Mouse (Mus musculus): ENCODE measurements around the gene Snx1.
A peak's percentile ranks its signal among the peaks of the same experiment; 100 is the strongest.

Snx1 gene

GRCm38 (mm10) chr9:66126456-66127192 lies at the start of gene Snx1, which contains the start of gene Ciao2a:
TSS of gene Snx1 (minus strand) at chr9:66126587.
TSS of gene Ciao2a (plus strand) at chr9:66126611.
- peak; percentile 95 to 98 for DNase-seq (ENCODE audit: inconsistent age in 2 of 2, low spot score in 1 of 2)

- DNase-seq (ENCODE audit: inconsistent age in 2 of 2, low spot score in 1 of 2): no peak
These were observed 48.6 kb upstream of the Snx1 start for GRCm38 (mm10) chr9:66174985-66175384.

DNA sequence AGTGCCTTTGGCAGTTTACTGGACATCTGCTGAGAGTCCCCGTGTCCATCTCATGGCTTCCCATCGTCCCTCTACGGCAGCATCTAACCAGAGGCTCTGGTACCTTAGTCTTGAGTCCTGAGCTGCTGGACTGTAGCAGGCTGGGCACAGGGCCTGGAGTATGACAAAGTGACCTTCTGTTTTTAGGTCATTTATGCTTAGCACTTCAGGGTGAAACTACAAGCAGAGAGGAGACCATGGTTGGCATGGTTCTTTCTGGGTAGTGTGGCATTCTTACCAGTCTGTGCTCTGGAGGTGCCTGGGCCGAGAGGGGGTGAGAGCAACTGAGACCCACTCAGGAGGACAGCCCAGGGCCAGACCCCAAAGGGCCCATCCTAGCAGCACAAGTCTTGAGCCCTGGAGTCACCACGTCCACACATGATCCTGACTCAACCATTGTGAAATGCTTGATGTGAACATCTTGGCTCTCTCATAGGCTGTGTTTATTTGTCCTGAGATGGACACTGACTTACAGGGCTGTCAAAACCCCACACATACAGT lies 47.0 kb upstream of the Snx1 start:
- peak in 1 of 2 experiments; percentile 65 for DNase-seq (ENCODE audit: inconsistent age in 2 of 2, low spot score in 1 of 2)

- DNase-seq (ENCODE audit: inconsistent age in 2 of 2, low spot score in 1 of 2): no peak
These were observed 45.0 kb upstream of the Snx1 start for GRCm38 (mm10) chr9:66171275-66171921.

DNA sequence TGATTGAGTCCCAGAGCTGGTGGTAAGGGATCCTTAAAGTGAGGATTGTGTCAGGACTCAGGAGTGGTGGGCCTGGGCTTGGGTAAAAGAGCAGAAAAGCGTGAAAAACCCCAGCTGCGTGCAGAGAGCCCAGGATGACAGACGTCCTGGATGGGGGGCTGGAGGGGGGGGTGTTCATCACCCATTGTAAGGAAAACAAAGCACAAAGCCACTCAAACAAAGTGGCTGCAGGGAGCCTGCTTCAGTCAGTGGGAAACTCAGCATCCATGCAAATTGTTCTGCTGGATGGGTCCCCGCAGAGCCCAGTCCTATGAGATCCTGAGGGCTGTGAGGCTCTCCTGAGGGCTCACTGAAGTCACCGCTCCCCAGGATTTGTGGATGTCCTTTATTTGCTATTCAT lies 44.1 kb upstream of the Snx1 start:
- no peak for DNase-seq (ENCODE audit: inconsistent age in 2 of 2, low spot score in 1 of 2)

DNA sequence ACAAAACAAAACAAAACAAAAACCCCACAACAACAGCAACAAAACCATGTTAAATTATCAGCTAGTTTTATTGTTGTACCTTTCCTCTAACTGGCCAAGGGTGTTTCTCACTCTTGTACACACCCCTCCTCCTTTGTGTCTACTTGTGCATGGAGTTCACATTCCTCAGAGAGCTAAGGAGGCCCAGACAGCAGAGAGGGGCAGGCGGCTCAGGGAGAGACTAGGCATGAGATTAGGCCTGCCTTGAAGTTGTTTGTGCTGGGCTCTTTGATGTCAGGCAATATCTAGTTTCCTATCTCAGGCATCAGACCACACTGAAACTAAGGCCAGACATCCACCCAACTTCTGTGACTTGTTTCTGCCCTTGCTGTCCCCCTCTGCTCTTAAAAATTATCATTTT lies 41.8 kb upstream of the Snx1 start:
- no peak for DNase-seq (ENCODE audit: inconsistent age in 2 of 2, low spot score in 1 of 2)

DNA sequence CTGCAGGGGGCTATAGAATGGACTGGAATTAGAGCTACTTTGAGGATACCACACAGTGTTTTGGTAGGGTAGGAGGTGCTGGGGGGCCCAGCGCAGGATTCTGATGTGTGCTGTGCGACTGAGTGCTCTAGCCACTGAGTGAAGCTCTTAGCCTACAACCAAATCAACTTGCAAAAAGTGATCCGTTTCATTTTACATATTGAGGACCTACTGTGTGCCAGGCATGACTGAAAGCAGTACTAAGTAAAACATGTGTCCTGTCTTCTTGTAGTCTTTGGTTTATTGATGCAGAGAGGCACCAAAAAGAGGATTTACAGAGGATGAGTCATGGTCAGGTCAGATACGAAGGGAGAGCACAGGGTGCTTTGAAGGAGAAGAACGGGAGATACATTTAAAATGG lies 40.8 kb upstream of the Snx1 start:
- DNase-seq (ENCODE audit: inconsistent age in 2 of 2, low spot score in 1 of 2): no peak

DNA sequence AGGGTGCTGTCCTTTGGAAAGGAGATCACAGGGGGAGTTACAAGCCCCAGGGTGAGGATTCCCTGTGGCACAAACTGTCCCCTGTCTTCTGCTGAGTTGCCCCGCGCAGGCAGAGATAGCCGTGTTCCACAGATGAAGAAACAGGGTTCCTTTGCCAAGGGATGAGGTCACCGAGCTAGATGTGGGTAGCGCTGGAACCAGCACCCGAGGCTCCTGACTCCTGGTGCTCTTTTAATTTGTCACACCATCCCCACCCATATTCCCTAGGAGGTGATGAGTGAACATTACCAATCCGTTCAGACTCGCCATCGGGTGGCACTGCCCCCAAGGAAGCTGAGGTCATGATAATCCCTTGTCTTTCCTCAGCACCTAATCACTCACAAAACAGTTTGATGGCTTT lies 36.6 kb upstream of the Snx1 start:
- peak; percentile 57 to 66 for DNase-seq (ENCODE audit: inconsistent age in 2 of 2, low spot score in 1 of 2)

GRCm38 (mm10) chr9:66160155-66160554 lies 33.8 kb upstream of the Snx1 start:
- no peak for DNase-seq (ENCODE audit: inconsistent age in 2 of 2, low spot score in 1 of 2)

GRCm38 (mm10) chr9:66158885-66159430 lies 32.6 kb upstream of the Snx1 start:
- DNase-seq (ENCODE audit: inconsistent age in 2 of 2, low spot score in 1 of 2): no peak

DNA sequence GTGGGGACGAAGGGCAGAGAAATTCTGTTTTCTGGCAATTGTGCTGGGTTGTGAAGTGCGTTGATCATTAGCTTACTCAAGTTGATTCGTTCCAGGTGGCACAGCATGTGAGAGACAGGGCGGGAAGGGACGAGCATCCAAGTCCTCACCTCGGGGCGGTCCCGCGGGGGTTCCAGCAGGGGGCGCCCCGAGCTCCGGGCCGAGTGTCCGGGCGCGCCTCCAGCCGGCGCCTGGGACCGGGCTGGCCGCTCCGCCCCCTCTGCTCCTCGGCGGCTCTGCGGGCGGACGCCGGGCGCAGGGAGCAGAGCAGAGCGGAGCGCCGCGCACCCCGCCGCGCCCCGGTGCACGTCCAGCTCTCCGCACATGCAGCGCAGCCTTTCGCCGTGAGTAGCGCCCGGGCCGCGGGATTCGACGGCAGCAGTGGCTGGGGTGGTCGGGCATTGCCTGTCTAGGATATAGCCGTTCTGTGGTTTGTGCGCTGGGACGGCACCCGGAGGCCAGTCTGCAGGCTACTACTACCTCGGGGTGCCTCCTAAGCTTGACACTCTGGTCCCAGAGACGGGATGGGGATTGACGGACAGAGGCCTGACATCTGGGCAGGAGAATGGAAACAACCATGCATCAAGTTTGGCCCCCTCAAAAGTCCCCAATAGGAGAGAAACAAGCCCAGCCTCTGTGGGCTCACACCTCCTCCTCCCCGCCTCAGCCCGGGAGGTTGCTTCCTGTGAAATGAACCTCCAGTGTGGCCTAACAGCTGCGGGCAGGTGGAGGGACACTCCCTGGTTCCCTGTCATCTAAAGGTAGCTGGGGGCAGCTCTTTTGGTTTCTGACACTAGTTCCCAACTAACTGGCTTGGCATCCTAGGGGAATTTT lies 31.8 kb upstream of the Snx1 start, which contains the start of gene Dapk2:
Gene Dapk2, plus strand, starts transcription at position 266 of the 873 bp plus-strand sequence.
- DNase-seq (ENCODE audit: inconsistent age in 2 of 2, low spot score in 1 of 2): peak; percentile 88 to 95

- DNase-seq (ENCODE audit: inconsistent age in 2 of 2, low spot score in 1 of 2): no peak
These were observed 29.1 kb upstream of the Snx1 start for GRCm38 (mm10) chr9:66155534-66155933.

GRCm38 (mm10) chr9:66154013-66154412 lies 27.6 kb upstream of the Snx1 start:
- no peak for DNase-seq (ENCODE audit: inconsistent age in 2 of 2, low spot score in 1 of 2)

- DNase-seq (ENCODE audit: inconsistent age in 2 of 2, low spot score in 1 of 2): no peak
These were observed 27.2 kb upstream of the Snx1 start for GRCm38 (mm10) chr9:66153594-66153993.

DNA sequence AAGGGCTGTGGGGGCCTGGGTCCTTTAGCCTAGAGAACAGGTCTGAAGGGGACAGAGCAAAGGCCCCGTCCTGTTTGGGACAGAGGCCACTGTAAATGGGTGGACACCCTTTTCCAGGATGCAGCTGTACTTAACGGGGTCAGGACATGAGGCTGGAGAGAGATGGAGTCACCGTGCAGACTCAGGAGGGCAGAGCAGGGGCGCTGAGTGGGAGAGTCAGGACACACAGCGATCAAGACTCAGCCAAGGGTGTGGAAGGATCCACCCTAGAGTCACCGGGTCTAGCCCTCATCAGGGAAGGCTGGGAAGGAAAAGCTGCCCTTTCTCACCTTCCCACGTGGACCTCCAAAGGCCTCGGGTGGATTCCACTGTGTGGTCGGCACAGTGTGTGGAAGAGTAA lies 25.6 kb upstream of the Snx1 start:
- no peak for DNase-seq (ENCODE audit: inconsistent age in 2 of 2, low spot score in 1 of 2)

GRCm38 (mm10) chr9:66146141-66146540 lies 19.8 kb upstream of the Snx1 start:
- DNase-seq (ENCODE audit: inconsistent age in 2 of 2, low spot score in 1 of 2): no peak

GRCm38 (mm10) chr9:66144248-66144647 lies 17.9 kb upstream of the Snx1 start:
- DNase-seq (ENCODE audit: inconsistent age in 2 of 2, low spot score in 1 of 2): peak; percentile 65 to 91

GRCm38 (mm10) chr9:66142265-66142664 lies 15.9 kb upstream of the Snx1 start:
- DNase-seq (ENCODE audit: inconsistent age in 2 of 2, low spot score in 1 of 2): no peak

- peak; percentile 82 to 87 for DNase-seq (ENCODE audit: inconsistent age in 2 of 2, low spot score in 1 of 2)
These were observed 11.8 kb upstream of the Snx1 start for GRCm38 (mm10) chr9:66138193-66138592.

DNA sequence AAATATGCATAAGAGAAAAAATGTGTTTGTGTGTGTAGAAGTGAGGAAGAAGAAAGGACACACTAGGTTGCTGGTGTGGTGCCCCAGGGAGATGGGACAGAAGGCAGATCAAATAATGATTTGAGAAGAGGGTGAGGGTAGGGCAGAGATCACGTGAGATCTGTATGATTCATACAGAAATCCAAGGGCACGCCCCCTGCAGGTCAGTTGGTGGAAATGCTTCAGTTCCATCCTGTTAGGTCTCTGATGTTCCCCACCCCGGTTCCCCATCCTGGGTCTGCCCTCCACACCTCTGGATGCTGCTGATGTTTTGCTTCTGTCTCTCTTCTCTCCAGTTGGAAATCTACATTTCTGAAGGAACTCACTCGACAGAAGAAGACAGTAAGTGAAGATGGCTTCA lies 9.6 kb upstream of the Snx1 start:
- DNase-seq (ENCODE audit: inconsistent age in 2 of 2, low spot score in 1 of 2): peak in 1 of 2 experiments; percentile 69

DNA sequence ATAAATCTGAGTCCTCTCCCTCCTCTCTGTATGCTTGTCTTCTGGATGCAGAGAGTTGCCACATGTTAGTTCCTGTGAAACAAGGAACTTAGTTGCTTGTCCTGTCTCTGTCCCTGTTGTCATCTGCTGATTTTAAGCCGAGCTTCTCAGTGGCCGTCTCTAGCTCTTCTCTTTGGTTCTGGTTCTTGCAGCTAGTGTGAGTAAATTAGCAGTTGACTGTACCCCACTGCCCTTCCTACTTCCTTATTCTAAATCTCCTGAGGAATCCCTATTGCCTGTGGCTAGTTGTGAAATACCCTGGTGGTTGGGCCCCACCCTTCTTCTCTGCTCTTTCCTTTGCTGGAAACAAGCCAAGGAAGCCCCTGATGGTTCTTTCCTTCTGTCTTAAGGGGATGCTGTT lies 5.1 kb upstream of the Snx1 start:
- peak in 1 of 2 experiments; percentile 37 for DNase-seq (ENCODE audit: inconsistent age in 2 of 2, low spot score in 1 of 2)

All from adrenal gland, adult (tissue).